Comparison of ENCODE assay signal across 7 mouse cellular contexts in genomic region chr17:66075827-66076173, GRCm38 (mm10). TPM values are rescaled to one million over a fixed set of nuclear protein-coding genes. Genes with fewer than 3 reads are reported as not detected.
A peak's percentile ranks its signal among the peaks of the same experiment; 100 is the strongest.
DNase-seq lines count a peak whose midpoint lies in the region; ATAC-seq and TF ChIP-seq lines count a peak whose summit lies in the region.

No protein-coding gene starts in this region.

- peak; percentile 12 for DNase-seq in thymus, postnatal 14 days
- no peak for DNase-seq in thymus, adult 18-20 months
- DNase-seq in midbrain, embryonic 14.5 days = no peak
- no peak for DNase-seq in thymus, postnatal 4 days
- DNase-seq in cerebellum, adult 9-10 months = no peak

- H3K9ac ChIP-seq in intestine, embryonic 16.5 days (ENCODE audit: low read depth, low read length) = peak overlapping the region; percentile 81
- peak overlapping the region; percentile 85 for H3K9ac ChIP-seq in midbrain, embryonic 14.5 days (replicated peaks; ENCODE audit: low read length)

- ATAC-seq in intestine, embryonic 16.5 days = no peak
- no peak for ATAC-seq in midbrain, embryonic 14.5 days (ENCODE audit: low FRiP score, low TSS enrichment)

- H3K36me3 ChIP-seq in intestine, embryonic 16.5 days (ENCODE audit: control insufficient read depth, insufficient read depth, low read length) = peaks cover 4% of the 10 kb centered on the region; the same call in 1 of the 2 replicates
- peaks cover 19% of the 10 kb centered on the region for H3K36me3 ChIP-seq in midbrain, embryonic 14.5 days (ENCODE audit: control insufficient read depth, insufficient read depth, low read length)

- no peaks in the 10 kb centered on the region for H3K9me3 ChIP-seq in intestine, embryonic 16.5 days (ENCODE audit: control insufficient read depth, low read length)
- H3K9me3 ChIP-seq in midbrain, embryonic 14.5 days (ENCODE audit: control insufficient read depth, low read length) = no peaks in the 10 kb centered on the region

- TF ChIP-seq POLR2A in embryonic fibroblast, embryonic 13.5 days (IDR thresholded peaks at IDR 0.05; ENCODE audit: low read depth, low read length) = no peak

- peak overlapping the region; percentile 81 for H3K4me2 ChIP-seq in intestine, embryonic 16.5 days (ENCODE audit: low read depth, low read length)
- H3K4me2 ChIP-seq in midbrain, embryonic 14.5 days (ENCODE audit: low read length) = peak overlapping the region; percentile 80

- H3K27me3 ChIP-seq in intestine, embryonic 16.5 days (replicated peaks; ENCODE audit: control insufficient read depth, insufficient read depth, low read length) = no peaks in the 10 kb centered on the region
- no peaks in the 10 kb centered on the region for H3K27me3 ChIP-seq in midbrain, embryonic 14.5 days (ENCODE audit: control insufficient read depth, insufficient read depth, low read length)

- peak overlapping the region; percentile 99 for H3K4me3 ChIP-seq in embryonic fibroblast, embryonic 13.5 days (ENCODE audit: insufficient read depth, low read length)
- peak overlapping the region; percentile 96 for H3K4me3 ChIP-seq in intestine, embryonic 16.5 days (ENCODE audit: low read length)
- H3K4me3 ChIP-seq in midbrain, embryonic 14.5 days (replicated peaks; ENCODE audit: low read depth, low read length) = peak overlapping the region; percentile 86

- H3K4me1 ChIP-seq in embryonic fibroblast, embryonic 13.5 days (ENCODE audit: control insufficient read depth, insufficient read depth, low read length) = no peaks in the 10 kb centered on the region; the same call in 1 of the 2 replicates
- no peaks in the 10 kb centered on the region for H3K4me1 ChIP-seq in intestine, embryonic 16.5 days (ENCODE audit: control insufficient read depth, insufficient read depth, low read length)
- peaks cover 23% of the 10 kb centered on the region for H3K4me1 ChIP-seq in midbrain, embryonic 14.5 days (ENCODE audit: control insufficient read depth, insufficient read depth, low read length)

- H3K27ac ChIP-seq in embryonic fibroblast, embryonic 13.5 days (ENCODE audit: insufficient read depth, low read length) = peak overlapping the region; percentile 89
- peak overlapping the region; percentile 90; the same call in 1 of the 2 replicates for H3K27ac ChIP-seq in intestine, embryonic 16.5 days (ENCODE audit: low read length)
- H3K27ac ChIP-seq in midbrain, embryonic 14.5 days (replicated peaks; ENCODE audit: low read depth, low read length) = peak overlapping the region; percentile 96

- 8% methylated on average over 12 of the region's 12 CpGs for WGBS in intestine, embryonic 16.5 days
- WGBS in midbrain, embryonic 14.5 days = 3% methylated on average over 12 of the region's 12 CpGs

- no peak for TF ChIP-seq CTCF in embryonic fibroblast, embryonic 13.5 days (IDR thresholded peaks at IDR 0.05; ENCODE audit: borderline replicate concordance, insufficient read depth, low read length)

RNA-seq across cellular contexts. Expression of gene Ankrd12, which starts 1.1 kb away (rescaled TPM):
- polyA plus RNA-seq in embryonic fibroblast, embryonic 13.5 days (2011; ENCODE audit: insufficient read length, low read depth, missing spikeins) = 23.0 and 23.3 TPM in 2 replicates
- 24.4 and 24.9 TPM in 2 replicates for polyA plus RNA-seq in intestine, embryonic 16.5 days (2015; fragmentation: Nextera tagmentation; extraction: Ambion mirVana)
- 152 and 168 TPM in 2 replicates for polyA plus RNA-seq in midbrain, embryonic 14.5 days (2014; fragmentation: Nextera tagmentation; extraction: Ambion mirVana)

RNA-seq across cellular contexts. Expression of gene Ndufv2, which starts 25.6 kb away (rescaled TPM):
- polyA plus RNA-seq in embryonic fibroblast, embryonic 13.5 days (2011; ENCODE audit: insufficient read length, low read depth, missing spikeins) = 159 and 199 TPM in 2 replicates
- 442 and 463 TPM in 2 replicates for polyA plus RNA-seq in intestine, embryonic 16.5 days (2015; fragmentation: Nextera tagmentation; extraction: Ambion mirVana)
- 363 and 404 TPM in 2 replicates for polyA plus RNA-seq in midbrain, embryonic 14.5 days (2014; fragmentation: Nextera tagmentation; extraction: Ambion mirVana)

RNA-seq across cellular contexts. Expression of gene Washc1, which starts 35.5 kb away (rescaled TPM):
- polyA plus RNA-seq in embryonic fibroblast, embryonic 13.5 days (2011; ENCODE audit: insufficient read length, low read depth, missing spikeins) = 25.0 and 31.6 TPM in 2 replicates
- polyA plus RNA-seq in intestine, embryonic 16.5 days (2015; fragmentation: Nextera tagmentation; extraction: Ambion mirVana) = 41.1 and 41.9 TPM in 2 replicates
- 36.2 and 41.4 TPM in 2 replicates for polyA plus RNA-seq in midbrain, embryonic 14.5 days (2014; fragmentation: Nextera tagmentation; extraction: Ambion mirVana)

RNA-seq across cellular contexts. Expression of gene Ddx11, which starts 47.5 kb away (rescaled TPM):
- 8.9 and 9.4 TPM in 2 replicates for polyA plus RNA-seq in embryonic fibroblast, embryonic 13.5 days (2011; ENCODE audit: insufficient read length, low read depth, missing spikeins)
- 12.9 and 13.1 TPM in 2 replicates for polyA plus RNA-seq in intestine, embryonic 16.5 days (2015; fragmentation: Nextera tagmentation; extraction: Ambion mirVana)
- 2.4 and 4.8 TPM in 2 replicates for polyA plus RNA-seq in midbrain, embryonic 14.5 days (2014; fragmentation: Nextera tagmentation; extraction: Ambion mirVana)
